Mouse (Mus musculus) kidney, embryonic 16.5 days (tissue): Measurements from ENCODE around the gene Nptx1. TPM values are rescaled to one million over a fixed set of nuclear protein-coding genes. Genes with fewer than 3 reads are reported as not detected.

Experiments
- ATAC-seq: fragments of 200-750 bp; cut with Nextera tagmentation; 2 replicates; pipeline ENCODE4 v1.8.0; 2017; ENCODE audit warnings: moderate TSS enrichment; ENCODE audit not compliant: low FRiP score, low TSS enrichment
- H3K27ac ChIP-seq: fragments of 300-500 bp; sonication (generic); 2 replicates; pipeline ENCODE4 v1.5.1; 2014; ENCODE audit warnings: low read length
- H3K27me3 ChIP-seq: fragments of 300-500 bp; sonication (generic); 2 replicates; pipeline ENCODE4 v1.6.1; 2014; ENCODE audit warnings: low read length, control low read depth, mixed read lengths; ENCODE audit not compliant: insufficient read depth
- H3K36me3 ChIP-seq: fragments of 300-500 bp; sonication (generic); 2 replicates; pipeline ENCODE4 v1.6.1; 2014; ENCODE audit warnings: low read length, control low read depth, mixed read lengths; ENCODE audit not compliant: insufficient read depth
- H3K4me1 ChIP-seq: fragments of 300-500 bp; sonication (generic); 2 replicates; pipeline ENCODE4 v1.6.1; 2014; ENCODE audit warnings: low read length, control low read depth, mixed read lengths; ENCODE audit not compliant: insufficient read depth
- H3K4me2 ChIP-seq: fragments of 300-500 bp; sonication (generic); replicated peaks from 2 replicates; pipeline ENCODE4 v1.6.1; 2014; ENCODE audit warnings: low read depth, low read length
- H3K4me3 ChIP-seq: fragments of 300-500 bp; sonication (generic); 2 replicates; pipeline ENCODE4 v1.5.1; 2014; ENCODE audit warnings: mild to moderate bottlenecking, low read length
- H3K9ac ChIP-seq: fragments of 300-500 bp; sonication (generic); replicated peaks from 2 replicates; pipeline ENCODE4 v1.6.1; 2014; ENCODE audit warnings: low read length
- H3K9me3 ChIP-seq: fragments of 300-500 bp; sonication (generic); 2 replicates; pipeline ENCODE4 v1.6.1; 2016; ENCODE audit warnings: low read length, control low read depth
- WGBS: fragments of 180-500 bp; shearing (Covaris S2); extraction: QIAGEN DNeasy Blood & Tissue Kit; methylation state at CpG from one replicate; pipeline ENCODE4 v1.1.7; 2014; 5-methylcytosine and 5-hydroxymethylcytosine counted together
- polyA plus RNA-seq: library from polyadenylated mRNA; unstranded; fragments of >200 nt; fragmentation: Nextera tagmentation; extraction: Ambion mirVana; gene quantifications from 2 replicates; pipeline ENCODE4 v1.2.1, GENCODE M21; 2015

The Nptx1 gene
- 0.54 and 0.86 TPM in 2 replicates for polyA plus RNA-seq

DNA sequence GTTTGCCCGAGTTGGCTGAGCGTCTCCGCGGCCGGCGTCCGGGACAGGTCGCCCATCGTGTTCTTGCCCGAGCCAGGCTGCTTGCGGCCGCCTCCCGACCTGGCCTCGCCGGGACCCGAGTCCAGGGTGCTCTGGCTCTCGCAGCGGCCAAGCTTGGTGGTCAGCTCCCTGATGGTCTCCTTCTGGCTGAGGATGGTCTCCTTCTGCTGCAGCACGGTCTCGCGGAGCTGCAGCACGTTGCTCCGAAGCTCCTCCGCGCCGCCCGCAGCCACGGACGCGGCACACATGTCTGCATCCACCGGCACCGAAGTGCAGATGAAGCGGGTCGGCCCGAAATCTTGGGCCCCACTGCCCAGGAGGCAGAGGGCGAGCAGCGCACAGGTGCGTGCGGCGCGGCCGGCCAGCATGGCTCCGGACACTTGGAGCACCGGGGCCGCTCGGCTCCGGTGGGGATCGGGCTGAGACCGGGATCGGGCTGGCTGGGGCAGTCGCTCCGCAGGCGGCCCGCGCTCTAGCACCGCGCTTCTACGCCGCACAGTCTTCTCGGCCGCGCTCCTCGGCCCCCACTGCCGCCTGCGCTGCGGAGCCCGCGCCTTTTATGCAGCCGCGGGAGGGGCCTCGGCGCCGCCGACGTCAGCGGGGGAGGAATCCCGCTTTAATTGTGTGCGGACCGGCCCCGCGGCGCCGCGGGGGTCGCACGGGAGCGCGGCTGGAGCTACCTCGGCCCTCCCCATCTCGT lies at the start of gene Nptx1:
Gene Nptx1 (minus strand): TSS at position 571 of the 739 bp plus-strand sequence.
- H3K4me1 ChIP-seq: peaks cover 39% of the 10 kb centered on the region
- ATAC-seq: no peak
- H3K27ac ChIP-seq: no peak within 1 kb of the TSS
- H3K9me3 ChIP-seq: no peaks in the 10 kb centered on the region
- H3K9ac ChIP-seq: peak within 1 kb of the TSS; percentile 68
- H3K27me3 ChIP-seq: peaks cover 80% of the 10 kb centered on the region
- peak within 1 kb of the TSS; percentile 100 for H3K4me2 ChIP-seq
- H3K36me3 ChIP-seq: no peaks in the 10 kb centered on the region
- WGBS: under 1% methylated on average over 83 of the region's 90 CpGs
- H3K4me3 ChIP-seq: peak within 1 kb of the TSS; percentile 57

GRCm38 (mm10) chr11:119593966-119594365 lies 46.4 kb upstream of the Nptx1 start:
- peaks cover 2% of the 10 kb centered on the region; the same call in 1 of the 2 replicates for H3K27me3 ChIP-seq
- WGBS: 38% methylated on average over 3 of the region's 3 CpGs
- H3K9me3 ChIP-seq: no peaks in the 10 kb centered on the region
- H3K27ac ChIP-seq: no peak overlapping the region
- no peak overlapping the region for H3K4me3 ChIP-seq
- ATAC-seq: no peak
- 0 out of 2 replicates have a peak, but pooled peaks cover 4% of the 10 kb centered on the region for H3K4me1 ChIP-seq
- no peaks in the 10 kb centered on the region for H3K36me3 ChIP-seq
- no peak overlapping the region for H3K4me2 ChIP-seq
- H3K9ac ChIP-seq: no peak overlapping the region

- H3K27me3 ChIP-seq: peaks cover 2% of the 10 kb centered on the region; the same call in 1 of the 2 replicates
- no peaks in the 10 kb centered on the region for H3K36me3 ChIP-seq
- no peak overlapping the region for H3K4me3 ChIP-seq
- H3K27ac ChIP-seq: no peak overlapping the region
- 85% methylated on average over 7 of the region's 7 CpGs for WGBS
- 0 out of 2 replicates have a peak, but pooled peaks cover 4% of the 10 kb centered on the region for H3K4me1 ChIP-seq
- H3K9me3 ChIP-seq: no peaks in the 10 kb centered on the region
- no peak overlapping the region for H3K4me2 ChIP-seq
- no peak overlapping the region for H3K9ac ChIP-seq
- ATAC-seq: no peak
Measured at GRCm38 (mm10) chr11:119589242-119589641, 41.7 kb upstream of the Nptx1 start.

DNA sequence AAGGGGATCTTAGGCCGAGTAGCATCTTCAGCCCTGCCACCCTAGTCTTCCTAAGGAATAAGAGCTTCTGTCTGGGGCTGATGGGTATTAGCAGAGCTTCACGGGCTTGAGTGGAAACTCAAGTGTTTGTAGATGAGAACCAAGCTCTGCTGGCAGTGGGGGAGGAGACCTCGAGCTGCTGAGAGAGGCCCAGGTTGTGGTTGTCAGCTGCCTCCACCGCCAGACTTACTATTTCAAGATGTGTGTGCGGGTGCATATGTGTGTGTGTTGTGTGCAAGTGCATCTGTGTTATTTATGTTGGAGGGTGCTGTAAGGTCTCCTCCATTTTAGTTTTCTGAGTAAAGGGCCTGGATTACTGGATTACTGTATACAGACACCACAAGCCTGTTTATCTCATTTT lies 39.6 kb upstream of the Nptx1 start:
- Histone ChIP-seq H3K9me3 (no peaks in the 10 kb centered on the region), H3K4me2 (no peak overlapping the region), H3K27ac (no peak overlapping the region), H3K9ac (no peak overlapping the region), H3K4me1 (no peaks in the 10 kb centered on the region), H3K27me3 (no peaks in the 10 kb centered on the region), H3K36me3 (no peaks in the 10 kb centered on the region), H3K4me3 (no peak overlapping the region)
- 31% methylated on average over 5 of the region's 5 CpGs for WGBS
- no peak for ATAC-seq

DNA sequence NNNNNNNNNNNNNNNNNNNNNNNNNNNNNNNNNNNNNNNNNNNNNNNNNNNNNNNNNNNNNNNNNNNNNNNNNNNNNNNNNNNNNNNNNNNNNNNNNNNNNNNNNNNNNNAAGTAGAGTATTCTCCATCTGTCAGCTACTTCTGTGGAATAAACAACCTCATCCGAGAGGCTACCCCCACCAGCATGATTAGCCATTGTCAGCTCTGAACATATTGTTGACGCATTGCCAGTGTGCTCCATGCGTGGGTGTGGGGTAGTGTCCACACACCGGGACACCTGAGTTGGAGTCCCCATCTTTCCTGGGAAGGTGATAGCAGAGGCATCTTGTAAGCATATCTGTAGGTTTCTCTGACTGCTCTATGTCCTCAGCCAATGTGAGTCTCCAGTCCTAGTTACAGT lies 39.0 kb upstream of the Nptx1 start:
- Histone ChIP-seq H3K4me1 (no peaks in the 10 kb centered on the region), H3K36me3 (no peaks in the 10 kb centered on the region), H3K9me3 (no peaks in the 10 kb centered on the region), H3K4me2 (no peak overlapping the region), H3K9ac (no peak overlapping the region), H3K27ac (no peak overlapping the region), H3K27me3 (no peaks in the 10 kb centered on the region), H3K4me3 (no peak overlapping the region)
- WGBS: 55% methylated on average over 4 of the region's 4 CpGs
- ATAC-seq: no peak

GRCm38 (mm10) chr11:119577721-119578120 lies 30.2 kb upstream of the Nptx1 start:
- H3K36me3 ChIP-seq: no peaks in the 10 kb centered on the region
- H3K9ac ChIP-seq: no peak overlapping the region
- ATAC-seq: no peak
- no peaks in the 10 kb centered on the region for H3K4me1 ChIP-seq
- H3K4me2 ChIP-seq: no peak overlapping the region
- WGBS: 85% methylated on average over 2 of the region's 2 CpGs
- no peaks in the 10 kb centered on the region for H3K27me3 ChIP-seq
- no peak overlapping the region for H3K4me3 ChIP-seq
- no peak overlapping the region for H3K27ac ChIP-seq
- no peaks in the 10 kb centered on the region for H3K9me3 ChIP-seq

- no peaks in the 10 kb centered on the region for H3K4me1 ChIP-seq
- H3K4me3 ChIP-seq: no peak overlapping the region
- H3K9ac ChIP-seq: no peak overlapping the region
- H3K27ac ChIP-seq: no peak overlapping the region
- ATAC-seq: no peak
- no peaks in the 10 kb centered on the region for H3K27me3 ChIP-seq
- H3K4me2 ChIP-seq: no peak overlapping the region
- WGBS: 26% methylated on average over 4 of the region's 4 CpGs
- no peaks in the 10 kb centered on the region for H3K9me3 ChIP-seq
- no peaks in the 10 kb centered on the region for H3K36me3 ChIP-seq
Measured at GRCm38 (mm10) chr11:119576855-119577254, 29.3 kb upstream of the Nptx1 start.

DNA sequence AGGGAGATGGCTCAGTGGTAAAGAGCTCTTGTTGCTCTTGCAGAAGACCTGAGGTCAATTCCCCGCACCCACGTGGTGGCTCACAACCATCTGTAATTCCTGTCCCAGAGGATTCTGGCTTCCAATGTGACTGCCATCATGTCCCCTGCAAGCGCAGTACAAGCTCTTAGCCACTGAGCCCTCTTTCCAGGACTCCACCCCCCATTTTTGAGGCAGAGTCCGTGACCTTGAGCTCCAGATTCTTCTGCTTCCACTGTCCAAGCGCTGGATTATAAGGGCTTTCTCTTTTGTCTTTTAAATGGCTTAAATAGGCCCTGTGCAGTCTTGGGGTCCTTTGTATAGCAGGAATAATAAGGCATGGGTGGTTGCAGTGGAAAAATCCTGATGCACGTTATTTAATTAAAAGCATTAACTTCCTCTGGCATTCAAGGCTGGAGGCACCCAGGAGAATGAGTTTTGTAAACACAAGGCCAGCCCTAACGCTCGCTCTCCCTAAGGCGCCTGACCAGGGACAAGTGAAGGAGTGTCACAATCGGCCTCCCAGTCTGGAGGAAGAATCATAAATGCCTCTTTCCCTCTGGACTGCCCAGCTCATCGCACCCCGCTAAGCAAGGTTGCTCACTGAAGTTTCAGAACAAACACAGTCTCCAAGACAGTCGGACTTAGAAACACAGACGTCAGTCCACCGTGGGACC lies 24.9 kb upstream of the Nptx1 start:
- Histone ChIP-seq H3K27me3 (no peaks in the 10 kb centered on the region), H3K4me3 (no peak overlapping the region), H3K9me3 (no peaks in the 10 kb centered on the region), H3K4me2 (no peak overlapping the region), H3K36me3 (no peaks in the 10 kb centered on the region), H3K4me1 (no peaks in the 10 kb centered on the region), H3K27ac (no peak overlapping the region), H3K9ac (no peak overlapping the region; the same call in 1 of the 2 replicates)
- whole genome bisulfite sequencing: 58% methylated on average over 15 of the region's 15 CpGs
- no peak for ATAC-seq

GRCm38 (mm10) chr11:119566188-119566587 lies 18.6 kb upstream of the Nptx1 start:
- ATAC-seq: no peak
- Histone ChIP-seq H3K36me3 (no peaks in the 10 kb centered on the region), H3K9ac (no peak overlapping the region), H3K4me1 (0 out of 2 replicates have a peak, but pooled peaks cover 4% of the 10 kb centered on the region), H3K27me3 (peaks cover 4% of the 10 kb centered on the region; the same call in 1 of the 2 replicates), H3K4me2 (no peak overlapping the region), H3K4me3 (no peak overlapping the region), H3K9me3 (no peaks in the 10 kb centered on the region), H3K27ac (no peak overlapping the region)
- 64% methylated on average over 5 of the region's 5 CpGs for WGBS

- Histone ChIP-seq H3K4me3 (no peak overlapping the region), H3K9ac (no peak overlapping the region), H3K9me3 (no peaks in the 10 kb centered on the region), H3K27me3 (peaks cover 4% of the 10 kb centered on the region; the same call in 1 of the 2 replicates), H3K4me2 (no peak overlapping the region), H3K4me1 (0 out of 2 replicates have a peak, but pooled peaks cover 4% of the 10 kb centered on the region), H3K27ac (no peak overlapping the region), H3K36me3 (no peaks in the 10 kb centered on the region)
- 32% methylated on average over 10 of the region's 10 CpGs for WGBS
- no peak for ATAC-seq
Measured at GRCm38 (mm10) chr11:119565684-119566083, 18.1 kb upstream of the Nptx1 start.
